Mouse (Mus musculus) hindbrain, embryonic 14.5 days (tissue): ENCODE measurements around the gene Pdcd7. TPM values are rescaled to one million over a fixed set of nuclear protein-coding genes. Genes with fewer than 3 reads are reported as not detected.
A peak's percentile ranks its signal among the peaks of the same experiment; 100 is the strongest.

Source experiments
- ATAC-seq: fragments of 200-750 bp; cut with Nextera tagmentation; 2 replicates; pipeline ENCODE4 v1.8.0; 2017; ENCODE audit warnings: moderate number of reproducible peaks, mild to moderate bottlenecking, moderate TSS enrichment, moderate library complexity; ENCODE audit not compliant: low FRiP score
- DNase-seq: peaks from one replicate; pipeline ENCODE4 v3.0.0-alpha.2; 2015; ENCODE audit warnings: low spot score
- H3K27ac ChIP-seq: fragments of 300-500 bp; sonication (generic); 2 replicates; pipeline ENCODE4 v1.5.1; 2014; ENCODE audit warnings: mild to moderate bottlenecking, moderate library complexity
- H3K27me3 ChIP-seq: fragments of 300-500 bp; sonication (generic); 2 replicates; pipeline ENCODE4 v1.6.1; 2014; ENCODE audit warnings: mild to moderate bottlenecking, low read length, mixed read lengths; ENCODE audit not compliant: control insufficient read depth, insufficient read depth
- H3K36me3 ChIP-seq: fragments of 300-500 bp; sonication (generic); replicated peaks from 2 replicates; pipeline ENCODE4 v1.6.1; 2014; ENCODE audit not compliant: control insufficient read depth, insufficient read depth
- H3K4me1 ChIP-seq: fragments of 300-500 bp; sonication (generic); replicated peaks from 2 replicates; pipeline ENCODE4 v1.6.1; 2014; ENCODE audit warnings: antibody characterized with exemption, low read length, mixed read lengths; ENCODE audit not compliant: control insufficient read depth, insufficient read depth
- H3K4me2 ChIP-seq: fragments of 300-500 bp; sonication (generic); replicated peaks from 2 replicates; pipeline ENCODE4 v1.6.1; 2014; ENCODE audit warnings: mild to moderate bottlenecking, moderate library complexity
- H3K4me3 ChIP-seq: fragments of 300-500 bp; sonication (generic); replicated peaks from 2 replicates; pipeline ENCODE4 v1.5.1; 2014; ENCODE audit warnings: mild to moderate bottlenecking, low read length
- H3K9ac ChIP-seq: fragments of 300-500 bp; sonication (generic); 2 replicates; pipeline ENCODE4 v1.6.1; 2014
- H3K9me3 ChIP-seq: fragments of 300-500 bp; sonication (generic); 2 replicates; pipeline ENCODE4 v1.6.1; 2016; ENCODE audit warnings: low read length; ENCODE audit not compliant: control insufficient read depth
- WGBS: fragments of 180-500 bp; shearing (Covaris S2); extraction: QIAGEN DNeasy Blood & Tissue Kit; methylation state at CpG from one replicate; pipeline ENCODE4 v1.1.7; 2014; 5-methylcytosine and 5-hydroxymethylcytosine counted together
- polyA plus RNA-seq: library from polyadenylated mRNA; unstranded; fragments of >200 nt; fragmentation: Nextera tagmentation; extraction: Ambion mirVana; gene quantifications from 2 replicates; pipeline ENCODE4 v1.2.1, GENCODE M21; 2014

The Pdcd7 gene
- polyA plus RNA-seq, 1 experiment from 2014 or later, result 10.7 TPM

DNA sequence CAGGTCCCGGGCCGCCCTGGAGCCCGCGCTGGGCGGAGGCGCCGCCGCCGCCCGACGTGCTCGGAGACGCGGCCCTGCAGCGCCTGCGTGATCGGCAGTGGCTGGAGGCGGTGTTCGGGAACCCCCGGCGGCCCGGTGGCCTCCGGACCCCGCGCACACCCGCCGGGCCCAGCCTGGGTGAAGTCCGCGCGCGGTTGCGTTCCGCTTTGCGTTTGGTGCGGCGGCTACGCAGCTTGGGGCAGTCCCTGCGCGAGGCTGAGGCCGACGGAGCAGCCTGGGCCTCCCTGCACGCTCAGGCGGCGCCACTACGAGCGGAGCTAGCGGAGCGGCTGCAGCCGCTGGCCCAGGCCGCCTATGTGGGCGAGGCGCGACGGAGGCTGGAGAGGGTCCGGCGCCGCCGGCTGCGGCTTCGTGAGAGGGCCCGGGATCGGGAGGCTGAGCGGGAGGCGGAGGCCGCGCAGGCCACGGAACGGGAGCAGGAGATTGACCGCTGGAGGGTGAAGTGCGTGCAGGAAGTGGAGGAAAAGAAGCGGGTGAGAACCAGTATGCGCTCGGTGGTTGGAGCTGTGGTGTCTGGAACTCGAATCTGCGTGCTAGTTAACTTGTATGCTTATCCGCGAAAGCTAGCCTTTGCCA is 690 bp downstream of the Pdcd7 start:
- Histone ChIP-seq H3K36me3 (no peaks in the 10 kb centered on the region), H3K4me3 (peak overlapping the region; percentile 99), H3K9ac (peak overlapping the region; percentile 96), H3K4me1 (peaks cover 15% of the 10 kb centered on the region), H3K27ac (peak overlapping the region; percentile 92), H3K4me2 (peak overlapping the region; percentile 91), H3K27me3 (no peaks in the 10 kb centered on the region), H3K9me3 (no peaks in the 10 kb centered on the region)
- under 1% methylated on average over 73 of the region's 77 CpGs for WGBS
- DNase-seq, result no peak
- peak; percentile 62 for ATAC-seq

DNA sequence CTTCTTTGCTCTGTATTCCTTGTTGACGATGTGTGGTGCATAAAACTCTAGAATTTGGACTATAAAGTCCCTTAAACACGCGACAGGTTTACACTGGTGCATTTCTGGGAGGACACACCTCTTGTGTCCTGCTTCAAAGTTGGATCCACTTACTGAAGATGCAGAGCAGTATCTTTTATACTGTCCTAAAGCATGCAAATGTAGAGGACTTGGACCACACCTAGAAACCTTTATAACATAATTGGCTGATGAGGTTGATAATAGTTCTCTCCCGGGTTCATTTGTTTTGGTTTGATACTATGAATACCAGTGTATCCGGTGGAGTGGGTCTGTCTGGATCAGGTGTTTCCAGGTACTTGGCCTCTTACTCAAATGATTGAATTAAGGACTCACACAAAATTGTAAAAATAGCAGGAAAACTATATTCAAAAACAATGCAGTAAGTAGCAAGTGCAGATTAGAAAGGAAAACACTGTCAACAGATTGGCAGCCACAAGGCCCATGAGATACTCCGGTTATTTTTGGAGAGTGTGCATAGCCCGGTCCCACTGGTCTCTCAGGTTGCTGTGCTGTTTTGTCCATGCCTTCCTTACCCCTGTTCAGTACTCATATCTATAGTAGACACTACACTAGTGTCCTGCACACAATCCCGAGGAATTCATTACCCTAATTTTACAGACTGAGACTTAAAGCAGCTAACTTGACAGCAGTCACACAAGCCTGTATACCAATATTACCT is 1.4 kb downstream of the Pdcd7 start:
- ATAC-seq, result no peak

DNA sequence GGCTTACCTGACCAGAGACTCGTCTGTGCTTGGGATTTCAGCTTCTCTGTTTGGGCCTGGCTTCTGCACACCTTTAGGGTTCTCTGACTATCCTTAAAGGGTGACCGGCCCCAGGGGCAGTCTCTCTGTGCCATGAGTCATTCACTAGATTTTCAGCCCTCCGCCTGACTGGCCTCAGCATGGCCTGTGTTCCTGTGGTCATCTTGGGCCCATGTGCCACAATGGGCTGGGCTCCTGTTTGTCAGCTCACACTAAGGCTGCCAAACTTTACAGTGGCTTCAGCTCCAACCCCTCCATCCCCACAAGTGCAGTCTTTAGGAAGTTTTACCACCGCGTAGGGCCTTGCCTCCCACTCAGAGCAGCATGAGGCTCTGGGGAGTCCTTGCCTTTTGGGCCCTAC is 7.3 kb downstream of the Pdcd7 start:
- 90% methylated on average over 5 of the region's 5 CpGs for WGBS
- H3K27me3 ChIP-seq, result no peaks in the 10 kb centered on the region
- H3K9me3 ChIP-seq, result no peaks in the 10 kb centered on the region
- peaks cover 35% of the 10 kb centered on the region for H3K36me3 ChIP-seq
- H3K4me2 ChIP-seq, result no peak overlapping the region
- H3K4me3 ChIP-seq, result no peak overlapping the region
- no peak overlapping the region for H3K27ac ChIP-seq
- H3K9ac ChIP-seq, result no peak overlapping the region
- H3K4me1 ChIP-seq, result peaks cover 3% of the 10 kb centered on the region; the same call in 1 of the 2 replicates
- ATAC-seq, result no peak
- DNase-seq, result no peak

More for the DNA sequence above, 1.4 kb downstream of the Pdcd7 start:
- Histone ChIP-seq H3K4me3 (peak overlapping the region; percentile 99), H3K9ac (peak overlapping the region; percentile 96), H3K27ac (0 out of 2 replicates have a peak overlapping the region, but pooled peaks have one; percentile 92), H3K4me1 (peaks cover 15% of the 10 kb centered on the region), H3K9me3 (no peaks in the 10 kb centered on the region), H3K4me2 (peak overlapping the region; percentile 91), H3K36me3 (no peaks in the 10 kb centered on the region), H3K27me3 (no peaks in the 10 kb centered on the region)
- WGBS, result 51% methylated on average over 8 of the region's 8 CpGs
- no peak for DNase-seq

DNA sequence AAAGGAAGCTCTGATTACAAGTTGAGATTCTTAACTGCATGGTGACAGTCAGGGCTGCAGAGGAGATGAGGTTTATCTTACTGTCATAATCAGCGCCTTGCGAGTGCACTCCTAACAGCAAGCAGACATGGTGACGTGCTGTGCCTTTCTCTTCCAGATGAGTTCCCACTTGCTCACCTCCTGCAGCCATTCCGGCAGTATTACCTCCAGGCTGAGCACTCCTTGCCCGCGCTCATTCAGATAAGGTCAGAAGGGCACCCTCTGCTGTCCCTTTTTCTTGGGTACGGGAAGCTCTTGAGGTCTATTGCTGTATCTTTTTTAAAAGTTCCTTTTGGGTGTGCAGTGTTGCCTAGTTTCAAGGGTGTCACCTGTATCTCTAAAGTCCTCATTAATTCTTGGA is 10.7 kb downstream of the Pdcd7 start:
- Histone ChIP-seq H3K27ac (no peak overlapping the region), H3K4me2 (no peak overlapping the region), H3K36me3 (peaks cover 67% of the 10 kb centered on the region), H3K4me3 (no peak overlapping the region), H3K27me3 (no peaks in the 10 kb centered on the region), H3K9ac (no peak overlapping the region), H3K9me3 (no peaks in the 10 kb centered on the region), H3K4me1 (no peaks in the 10 kb centered on the region)
- no peak for DNase-seq
- 86% methylated on average over 7 of the region's 7 CpGs for WGBS
- no peak for ATAC-seq

DNA sequence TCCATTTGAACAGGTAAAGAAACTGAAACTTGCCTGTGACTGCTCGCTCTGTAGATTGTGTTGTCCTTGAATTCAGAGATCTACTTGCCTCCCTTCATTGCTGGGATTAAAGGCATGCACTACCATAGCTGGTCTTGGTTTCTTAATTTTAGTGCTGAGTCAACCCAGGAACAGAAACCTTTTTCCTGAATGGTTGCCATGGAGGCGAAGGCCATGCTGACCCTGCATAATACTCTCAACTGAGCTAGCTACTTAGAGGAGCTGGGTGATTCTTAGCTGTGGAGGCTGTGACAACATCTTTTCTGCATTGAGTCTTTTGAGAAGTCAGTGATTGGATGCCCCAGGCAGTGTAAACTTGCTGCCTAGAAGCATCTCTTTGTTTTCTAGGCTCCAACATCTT is 11.1 kb downstream of the Pdcd7 start:
- Histone ChIP-seq H3K4me3 (no peak overlapping the region), H3K4me1 (no peaks in the 10 kb centered on the region), H3K27ac (no peak overlapping the region), H3K9me3 (no peaks in the 10 kb centered on the region), H3K36me3 (peaks cover 71% of the 10 kb centered on the region), H3K27me3 (no peaks in the 10 kb centered on the region), H3K4me2 (no peak overlapping the region), H3K9ac (no peak overlapping the region)
- no peak for DNase-seq
- ATAC-seq, result no peak
- 94% methylated on average over 2 of the region's 2 CpGs for WGBS

DNA sequence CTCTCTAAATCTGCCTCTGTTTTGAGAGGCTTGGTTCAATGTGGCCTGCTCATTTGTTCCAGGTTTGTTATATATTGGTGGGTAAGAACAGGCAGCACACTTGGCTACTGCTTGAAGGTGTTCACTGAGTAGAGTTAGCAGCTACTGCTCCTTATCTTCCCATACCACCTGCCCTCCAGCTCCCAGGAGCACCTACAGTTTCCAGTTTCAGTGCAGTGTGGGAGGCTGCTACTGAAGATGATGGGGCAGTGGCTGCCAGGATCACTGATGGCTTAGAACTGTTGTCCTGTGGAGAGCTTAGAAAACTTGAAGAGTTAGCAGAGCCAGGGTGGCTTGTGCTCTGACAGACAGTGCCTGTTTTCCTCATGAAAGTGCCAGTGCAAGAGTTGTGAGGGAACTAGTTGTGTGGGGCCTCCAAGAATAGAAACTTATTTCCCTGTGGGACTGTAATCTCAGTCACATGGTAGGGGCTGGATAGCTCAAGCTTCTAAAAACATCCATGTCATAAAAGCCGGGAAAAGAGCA is 13.1 kb downstream of the Pdcd7 start:
- Histone ChIP-seq H3K36me3 (peaks cover 82% of the 10 kb centered on the region), H3K27ac (no peak overlapping the region), H3K9me3 (no peaks in the 10 kb centered on the region), H3K4me2 (no peak overlapping the region), H3K27me3 (no peaks in the 10 kb centered on the region), H3K9ac (no peak overlapping the region), H3K4me3 (no peak overlapping the region), H3K4me1 (no peaks in the 10 kb centered on the region)
- ATAC-seq, result no peak
- DNase-seq, result no peak
- 94% methylated on average over 1 of the region's 1 CpGs for WGBS

DNA sequence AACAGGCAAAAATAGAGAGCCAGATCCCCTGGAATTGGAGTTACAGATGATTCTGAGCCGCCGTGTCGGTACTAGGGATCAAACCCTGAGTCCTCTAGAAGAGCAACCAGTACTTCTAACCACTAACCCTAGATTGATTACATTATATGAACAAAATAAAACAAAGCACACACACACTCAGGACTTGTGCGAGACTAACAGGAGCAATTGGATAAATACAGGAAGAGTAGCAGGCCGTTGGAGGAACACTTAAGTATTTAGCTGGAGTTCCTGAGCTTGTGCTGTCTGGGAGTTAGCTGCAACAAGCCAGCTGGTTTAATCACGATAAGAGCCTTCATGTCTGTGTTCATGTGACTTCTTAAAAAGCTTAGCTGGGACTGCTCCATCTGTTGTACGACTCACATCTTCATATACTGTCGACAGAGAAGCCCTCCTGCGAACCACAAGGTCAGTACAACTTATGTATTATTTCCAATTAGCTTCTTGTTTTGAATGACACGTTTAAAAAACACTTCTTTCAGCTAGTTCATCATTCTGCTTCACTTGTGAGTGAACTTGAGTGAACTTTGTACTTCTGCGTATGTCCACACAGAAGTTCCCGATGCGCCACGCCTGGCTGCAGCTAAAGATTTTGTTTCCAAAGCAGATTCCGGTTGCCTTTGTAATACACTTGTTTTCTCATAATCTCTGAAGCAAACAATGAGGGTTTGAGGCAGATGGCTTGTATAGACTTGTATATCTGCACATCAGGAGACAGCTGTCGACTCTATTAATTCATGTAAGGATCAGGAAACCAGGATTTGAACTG is 14.9 kb downstream of the Pdcd7 start, which contains the start of gene Ubap1l:
Gene Ubap1l, plus strand, starts transcription at position 401 of the 808 bp plus-strand sequence.
- Histone ChIP-seq H3K27me3 (no peaks in the 10 kb centered on the region), H3K4me2 (no peak within 1 kb of the TSS), H3K9ac (no peak within 1 kb of the TSS), H3K4me3 (no peak within 1 kb of the TSS), H3K9me3 (no peaks in the 10 kb centered on the region), H3K4me1 (no peaks in the 10 kb centered on the region), H3K36me3 (peaks cover 85% of the 10 kb centered on the region), H3K27ac (no peak within 1 kb of the TSS)
- no peak for ATAC-seq
- WGBS, result 91% methylated on average over 16 of the region's 16 CpGs
- no peak for DNase-seq

DNA sequence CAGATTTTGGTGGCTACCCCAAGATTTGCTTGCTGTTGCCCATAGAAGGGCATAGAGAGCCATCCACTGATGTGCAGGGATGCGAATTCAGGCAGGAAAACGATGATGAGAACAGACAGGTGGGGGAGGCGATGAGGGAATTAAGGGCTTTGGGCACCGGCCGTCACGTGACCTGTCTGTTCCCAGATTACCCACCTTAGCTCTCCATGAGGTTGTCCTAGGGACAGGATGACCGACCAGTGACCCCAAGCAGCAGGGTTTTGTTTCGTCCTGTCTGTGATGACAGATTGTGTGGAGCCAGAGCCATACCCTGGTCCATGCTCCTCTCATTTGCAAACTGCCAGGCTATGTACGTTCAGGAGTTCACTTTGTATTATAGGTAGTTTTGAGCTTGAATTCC is 17.8 kb downstream of the Pdcd7 start:
- peaks cover 61% of the 10 kb centered on the region for H3K36me3 ChIP-seq
- no peak for ATAC-seq

DNA sequence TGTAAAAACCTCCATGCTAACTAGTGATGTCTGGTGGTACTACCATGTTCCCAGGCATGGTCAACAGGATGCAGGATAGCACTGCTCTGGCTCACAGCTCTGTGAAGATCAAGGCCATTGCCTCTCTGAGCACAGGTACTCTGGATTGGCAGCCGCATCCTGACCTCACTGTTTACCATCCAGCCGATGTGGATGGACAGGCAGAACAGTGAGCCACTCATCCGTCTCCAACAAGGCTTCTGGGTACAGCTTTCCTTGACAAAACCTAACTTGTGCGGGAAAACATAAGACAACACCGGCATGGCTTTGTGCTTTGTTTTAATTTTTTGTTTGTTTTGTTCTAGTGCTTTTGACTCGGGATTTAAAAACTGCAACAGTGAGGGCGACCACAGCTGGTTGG is 19.8 kb downstream of the Pdcd7 start:
- Histone ChIP-seq H3K36me3 (peaks cover 46% of the 10 kb centered on the region), H3K27me3 (no peaks in the 10 kb centered on the region)
- ATAC-seq, result no peak

More for the DNA sequence above, 17.8 kb downstream of the Pdcd7 start:
- no peak overlapping the region for H3K4me2 ChIP-seq
- H3K27me3 ChIP-seq, result no peaks in the 10 kb centered on the region
- WGBS, result 74% methylated on average over 9 of the region's 9 CpGs
- no peak overlapping the region for H3K9ac ChIP-seq
- no peak overlapping the region for H3K27ac ChIP-seq
- H3K4me3 ChIP-seq, result no peak overlapping the region
- no peaks in the 10 kb centered on the region for H3K4me1 ChIP-seq
- no peak for DNase-seq
- no peaks in the 10 kb centered on the region for H3K9me3 ChIP-seq

More for the DNA sequence above, 19.8 kb downstream of the Pdcd7 start:
- Histone ChIP-seq H3K4me3 (no peak overlapping the region), H3K9me3 (no peaks in the 10 kb centered on the region), H3K4me1 (no peaks in the 10 kb centered on the region), H3K27ac (no peak overlapping the region), H3K9ac (no peak overlapping the region), H3K4me2 (no peak overlapping the region)
- no peak for DNase-seq
- 94% methylated on average over 7 of the region's 7 CpGs for WGBS
